Mouse (Mus musculus) heart, adult 2 months (tissue): ENCODE data around the gene Cish.

Source experiments
- CTCF ChIP-seq: fragments of 200-600 bp; IDR thresholded peaks from 2 replicates; pipeline ENCODE4 v1.8.1; 2022; ENCODE audit warnings: antibody characterized with exemption, mild to moderate bottlenecking, moderate library complexity
- POLR2A ChIP-seq: fragments of 200-500 bp; IDR thresholded peaks from 2 replicates; pipeline ENCODE4 v1.6.1; 2011; ENCODE audit warnings: mild to moderate bottlenecking, low read depth, low read length, control low read depth; ENCODE audit not compliant: insufficient read depth

DNA sequence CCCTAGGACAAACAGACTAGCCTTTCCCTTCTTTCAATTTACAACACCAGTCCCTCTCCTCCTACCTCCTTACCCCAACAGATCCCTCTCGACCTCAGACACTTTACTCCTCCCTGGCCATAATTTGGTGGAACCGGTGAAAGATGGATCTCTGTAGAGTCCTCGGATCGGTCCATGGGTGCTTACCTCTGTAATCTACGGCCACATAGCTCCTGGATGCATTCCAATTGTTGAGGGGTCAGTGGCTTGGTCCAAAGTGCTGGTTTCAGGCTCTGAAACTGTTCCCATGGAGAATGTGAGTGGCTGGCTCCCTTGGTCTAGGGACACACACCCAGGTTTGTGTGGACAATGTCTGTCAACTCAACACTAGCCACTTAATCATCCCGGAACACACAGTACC is 40.6 kb downstream of the Cish start:
- no peak for TF ChIP-seq POLR2A
- no peak for TF ChIP-seq CTCF
